Mouse (Mus musculus) forebrain, embryonic 10.5 days (tissue): ENCODE measurements around the gene Rnf180. TPM values are rescaled to one million over a fixed set of nuclear protein-coding genes. Genes with fewer than 3 reads are reported as not detected.

Source experiments
- DNase-seq: peaks from one replicate; pipeline ENCODE4 v3.0.0-alpha.2; 2017; ENCODE audit warnings: low spot score; ENCODE audit errors: extremely low spot score
- H3K27ac ChIP-seq: fragments of 300-500 bp; sonication (generic); 2 replicates; pipeline ENCODE4 v1.5.1; 2016; ENCODE audit warnings: mild to moderate bottlenecking
- H3K27me3 ChIP-seq: fragments of 300-500 bp; sonication (generic); 2 replicates; pipeline ENCODE4 v1.6.1; 2016; ENCODE audit warnings: mild to moderate bottlenecking; ENCODE audit not compliant: poor library complexity, severe bottlenecking
- H3K36me3 ChIP-seq: fragments of 300-500 bp; sonication (generic); replicated peaks from 2 replicates; pipeline ENCODE4 v1.6.1; 2016; ENCODE audit warnings: mild to moderate bottlenecking, moderate library complexity
- H3K4me1 ChIP-seq: fragments of 300-500 bp; sonication (generic); 2 replicates; pipeline ENCODE4 v1.6.1; 2016
- H3K4me3 ChIP-seq: fragments of 300-500 bp; sonication (generic); 2 replicates; pipeline ENCODE4 v1.5.1; 2016; ENCODE audit warnings: mild to moderate bottlenecking, moderate library complexity
- H3K9me3 ChIP-seq: fragments of 300-500 bp; sonication (generic); 2 replicates; pipeline ENCODE4 v1.6.1; 2016; ENCODE audit warnings: mild to moderate bottlenecking, moderate library complexity
- WGBS: fragments of 180-500 bp; shearing (Covaris S2); methylation state at CpG from one replicate; pipeline ENCODE4 v1.1.7; 2016; 5-methylcytosine and 5-hydroxymethylcytosine counted together
- polyA plus RNA-seq: library from polyadenylated mRNA; unstranded; fragments of >200 nt; fragmentation: Nextera tagmentation; extraction: Ambion mirVana; gene quantifications from 2 replicates; pipeline ENCODE4 v1.2.1, GENCODE M21; 2016

Rnf180 gene
- polyA plus RNA-seq, 1 experiment from 2014 or later, result 6.6 TPM

GRCm38 (mm10) chr13:105291816-105292215, 2.8 kb downstream of the Rnf180 start:
- no peaks in the 10 kb centered on the region for H3K9me3 ChIP-seq
- H3K4me3 ChIP-seq, result no peak overlapping the region; the same call in 1 of the 2 replicates
- peaks cover 20% of the 10 kb centered on the region for H3K4me1 ChIP-seq
- H3K27ac ChIP-seq, result peak overlapping the region; percentile 7
- no peak for DNase-seq
- peaks cover 17% of the 10 kb centered on the region for H3K27me3 ChIP-seq
- 59% methylated on average over 4 of the region's 4 CpGs for WGBS
- H3K36me3 ChIP-seq, result peaks cover 6% of the 10 kb centered on the region; the same call in 1 of the 2 replicates

GRCm38 (mm10) chr13:105290594-105290993, 4.0 kb downstream of the Rnf180 start:
- H3K27me3 ChIP-seq, result peaks cover 13% of the 10 kb centered on the region
- peaks cover 6% of the 10 kb centered on the region; the same call in 1 of the 2 replicates for H3K36me3 ChIP-seq
- H3K27ac ChIP-seq, result no peak overlapping the region
- no peaks in the 10 kb centered on the region for H3K9me3 ChIP-seq
- H3K4me1 ChIP-seq, result peaks cover 20% of the 10 kb centered on the region
- no peak overlapping the region for H3K4me3 ChIP-seq
- WGBS, result 83% methylated on average over 2 of the region's 2 CpGs
- DNase-seq, result no peak

- H3K9me3 ChIP-seq, result no peaks in the 10 kb centered on the region
- no peak overlapping the region for H3K27ac ChIP-seq
- peaks cover 20% of the 10 kb centered on the region for H3K4me1 ChIP-seq
- peaks cover 6% of the 10 kb centered on the region; the same call in 1 of the 2 replicates for H3K36me3 ChIP-seq
- 89% methylated on average over 5 of the region's 5 CpGs for WGBS
- peaks cover 7% of the 10 kb centered on the region for H3K27me3 ChIP-seq
- H3K4me3 ChIP-seq, result no peak overlapping the region
- DNase-seq, result no peak
Observed at GRCm38 (mm10) chr13:105290021-105290420, 4.6 kb downstream of the Rnf180 start.

- Histone ChIP-seq H3K36me3 (no peaks in the 10 kb centered on the region), H3K27me3 (no peaks in the 10 kb centered on the region), H3K4me1 (peaks cover 14% of the 10 kb centered on the region), H3K27ac (peak overlapping the region; percentile 48; the same call in 1 of the 2 replicates), H3K4me3 (no peak overlapping the region), H3K9me3 (no peaks in the 10 kb centered on the region)
- 24% methylated on average over 8 of the region's 8 CpGs for WGBS
- no peak for DNase-seq
Observed at GRCm38 (mm10) chr13:105279397-105280018, 15.1 kb downstream of the Rnf180 start.

- H3K4me1 ChIP-seq, result no peaks in the 10 kb centered on the region
- peaks cover 10% of the 10 kb centered on the region for H3K36me3 ChIP-seq
- WGBS, result 90% methylated on average over 8 of the region's 8 CpGs
Observed at GRCm38 (mm10) chr13:105270394-105271094, 24.1 kb downstream of the Rnf180 start.

GRCm38 (mm10) chr13:105267464-105267863, 27.2 kb downstream of the Rnf180 start:
- Histone ChIP-seq H3K27me3 (no peaks in the 10 kb centered on the region), H3K36me3 (peaks cover 1% of the 10 kb centered on the region), H3K9me3 (peaks cover 4% of the 10 kb centered on the region), H3K4me1 (no peaks in the 10 kb centered on the region), H3K27ac (no peak overlapping the region), H3K4me3 (no peak overlapping the region)
- WGBS, result 84% methylated on average over 6 of the region's 6 CpGs
- DNase-seq, result no peak

More at GRCm38 (mm10) chr13:105270394-105271094, 24.1 kb downstream of the Rnf180 start:
- DNase-seq, result no peak
- Histone ChIP-seq H3K9me3 (peaks cover 16% of the 10 kb centered on the region), H3K27ac (no peak overlapping the region), H3K27me3 (no peaks in the 10 kb centered on the region), H3K4me3 (no peak overlapping the region)

- Histone ChIP-seq H3K4me1 (no peaks in the 10 kb centered on the region), H3K27me3 (no peaks in the 10 kb centered on the region), H3K9me3 (no peaks in the 10 kb centered on the region; the same call in 1 of the 2 replicates), H3K36me3 (no peaks in the 10 kb centered on the region; the same call in 1 of the 2 replicates), H3K27ac (no peak overlapping the region), H3K4me3 (no peak overlapping the region)
- WGBS, result 66% methylated on average over 3 of the region's 3 CpGs
- no peak for DNase-seq
Observed at GRCm38 (mm10) chr13:105266746-105267145, 27.9 kb downstream of the Rnf180 start.

- DNase-seq, result no peak
Observed at GRCm38 (mm10) chr13:105256757-105257433, 37.7 kb downstream of the Rnf180 start.

GRCm38 (mm10) chr13:105250767-105251166, 43.8 kb downstream of the Rnf180 start:
- 70% methylated on average over 4 of the region's 4 CpGs for WGBS
- Histone ChIP-seq H3K4me3 (no peak overlapping the region), H3K36me3 (no peaks in the 10 kb centered on the region), H3K27me3 (no peaks in the 10 kb centered on the region), H3K27ac (peak overlapping the region; percentile 72), H3K4me1 (peaks cover 23% of the 10 kb centered on the region), H3K9me3 (no peaks in the 10 kb centered on the region)
- no peak for DNase-seq

More at GRCm38 (mm10) chr13:105256757-105257433, 37.7 kb downstream of the Rnf180 start:
- Histone ChIP-seq H3K36me3 (0 out of 2 replicates have a peak, but pooled peaks cover 2% of the 10 kb centered on the region), H3K27ac (peak overlapping the region; percentile 78; the same call in 1 of the 2 replicates), H3K27me3 (no peaks in the 10 kb centered on the region), H3K4me1 (peaks cover 21% of the 10 kb centered on the region), H3K9me3 (peaks cover 5% of the 10 kb centered on the region), H3K4me3 (no peak overlapping the region)
- 31% methylated on average over 4 of the region's 4 CpGs for WGBS

GRCm38 (mm10) chr13:105250264-105250663, 44.4 kb downstream of the Rnf180 start:
- peaks cover 23% of the 10 kb centered on the region for H3K4me1 ChIP-seq
- DNase-seq, result no peak
- H3K4me3 ChIP-seq, result no peak overlapping the region
- no peaks in the 10 kb centered on the region for H3K36me3 ChIP-seq
- H3K27ac ChIP-seq, result peak overlapping the region; percentile 72
- H3K27me3 ChIP-seq, result no peaks in the 10 kb centered on the region
- no peaks in the 10 kb centered on the region for H3K9me3 ChIP-seq
- 75% methylated on average over 9 of the region's 9 CpGs for WGBS

GRCm38 (mm10) chr13:105249599-105249998, 45.0 kb downstream of the Rnf180 start:
- peaks cover 23% of the 10 kb centered on the region for H3K4me1 ChIP-seq
- no peaks in the 10 kb centered on the region for H3K36me3 ChIP-seq
- 90% methylated on average over 14 of the region's 14 CpGs for WGBS
- H3K9me3 ChIP-seq, result no peaks in the 10 kb centered on the region
- peak overlapping the region; percentile 72 for H3K27ac ChIP-seq
- no peaks in the 10 kb centered on the region for H3K27me3 ChIP-seq
- no peak for DNase-seq
- H3K4me3 ChIP-seq, result no peak overlapping the region

- no peak for DNase-seq
- no peak overlapping the region for H3K4me3 ChIP-seq
- WGBS, result 95% methylated on average over 6 of the region's 6 CpGs
Observed at GRCm38 (mm10) chr13:105247691-105248090, 46.9 kb downstream of the Rnf180 start.

More at GRCm38 (mm10) chr13:105247691-105248090, 46.9 kb downstream of the Rnf180 start:
- no peak overlapping the region for H3K27ac ChIP-seq
- no peaks in the 10 kb centered on the region for H3K27me3 ChIP-seq
- no peaks in the 10 kb centered on the region for H3K36me3 ChIP-seq
- peaks cover 23% of the 10 kb centered on the region for H3K4me1 ChIP-seq
- H3K9me3 ChIP-seq, result no peaks in the 10 kb centered on the region
